Mouse (Mus musculus) spleen, postnatal 14 days (tissue): ENCODE results near the gene Aire.
A peak's percentile ranks its signal among the peaks of the same experiment; 100 is the strongest.
"Not testable (repeated sequence)": the region's sequence is repeated elsewhere in the genome, so short reads cannot be mapped to it uniquely, and the experiment has no call there.

Source experiments
- DNase-seq, 2 experiments: peaks; one replicate each; pipeline ENCODE4 v3.0.0; 2021 to 2022; ENCODE audit warnings: low spot score in 2 of 2

Gene Aire

GRCm38 (mm10) chr10:78049519-78050035 is 6.2 kb upstream of the Aire start:
- DNase-seq: no peak

GRCm38 (mm10) chr10:78048061-78048730 is 4.8 kb upstream of the Aire start:
- DNase-seq: no peak

- DNase-seq: no peak
Measured at GRCm38 (mm10) chr10:78046388-78046787, 3.0 kb upstream of the Aire start.

- DNase-seq: no peak
Measured at GRCm38 (mm10) chr10:78044531-78044930, 1.1 kb upstream of the Aire start.

- DNase-seq: no peak
Measured at GRCm38 (mm10) chr10:78042697-78043405, 559 bp downstream of the Aire start.

GRCm38 (mm10) chr10:78042096-78042495 is 1.3 kb downstream of the Aire start:
- no peak for DNase-seq

- DNase-seq: no peak
Measured at GRCm38 (mm10) chr10:78041647-78042046, 1.8 kb downstream of the Aire start, which contains the start of gene Dnmt3l. Gene Dnmt3l, plus strand, starts transcription at chr10:78041947.

- DNase-seq: no peak
Measured at GRCm38 (mm10) chr10:78037139-78037538, 6.3 kb downstream of the Aire start.

GRCm38 (mm10) chr10:78031987-78032386 is 11.4 kb downstream of the Aire start:
- no peak for DNase-seq

GRCm38 (mm10) chr10:78029080-78029479 is 14.3 kb downstream of the Aire start:
- DNase-seq: no peak

GRCm38 (mm10) chr10:78028129-78028528 is 15.3 kb downstream of the Aire start:
- DNase-seq: peak; percentile 30 to 70

- not testable (repeated sequence) for DNase-seq
Measured at GRCm38 (mm10) chr10:78025453-78025852, 18.0 kb downstream of the Aire start.

GRCm38 (mm10) chr10:78019984-78020383 is 23.4 kb downstream of the Aire start:
- not testable (repeated sequence) for DNase-seq

- no peak for DNase-seq
Measured at GRCm38 (mm10) chr10:78019291-78019690, 24.1 kb downstream of the Aire start.

GRCm38 (mm10) chr10:78018797-78019203 is 24.6 kb downstream of the Aire start:
- peak; percentile 59 to 77 for DNase-seq

GRCm38 (mm10) chr10:78016366-78016765 is 27.0 kb downstream of the Aire start:
- DNase-seq: no peak

- no peak for DNase-seq
Measured at GRCm38 (mm10) chr10:78015489-78015888, 27.9 kb downstream of the Aire start.

- no peak for DNase-seq
Measured at GRCm38 (mm10) chr10:78012661-78013495, 30.5 kb downstream of the Aire start.

GRCm38 (mm10) chr10:78011116-78011515 is 32.3 kb downstream of the Aire start:
- not testable (repeated sequence) for DNase-seq

- DNase-seq: no peak
Measured at GRCm38 (mm10) chr10:78010335-78010734, 33.1 kb downstream of the Aire start.

- no peak for DNase-seq
Measured at GRCm38 (mm10) chr10:78009945-78010293, 33.5 kb downstream of the Aire start, which contains the start of gene Pfkl. Gene Pfkl, minus strand, starts transcription at chr10:78010083.
